Mouse (Mus musculus): ENCODE data around the gene Plekhn1. TPM values are rescaled to one million over a fixed set of nuclear protein-coding genes. Genes with fewer than 3 reads are reported as not detected.

Plekhn1 gene
- total and polyA plus RNA-seq, 3 experiments, result 11.8 to 20.0 TPM; not detected in 1

GRCm38 (mm10) chr4:156253043-156253442 is 18.4 kb upstream of the Plekhn1 start:
- Histone ChIP-seq H3K9ac (ENCODE audit: control insufficient read depth, low read depth, low read length, poor library complexity, severe bottlenecking) (peak overlapping the region; percentile 10; the same call in 1 of the 2 replicates), H3K4me3 (ENCODE audit: control insufficient read depth in 1 of 2, insufficient read depth in 1 of 2, low read depth in 2 of 2, low read length in 2 of 2) (no peak overlapping the region), H3K9me3 (replicated peaks; ENCODE audit: insufficient read depth, low read length) (no peaks in the 10 kb centered on the region), H3K27ac (ENCODE audit: control insufficient read depth, low read depth, low read length) (peak overlapping the region; percentile 42), H3K27me3 (ENCODE audit: control insufficient read depth in 1 of 2, insufficient read depth in 2 of 2, low read length in 2 of 2) (no peaks in the 10 kb centered on the region), H3K79me2 (ENCODE audit: control insufficient read depth, insufficient read depth, low read length, poor library complexity) (no peaks in the 10 kb centered on the region), H3K36me3 (ENCODE audit: control insufficient read depth in 1 of 2, insufficient read depth in 2 of 2, low read length in 2 of 2) (peaks cover 1 to 4% of the 10 kb centered on the region in 2 experiments; a peak in 2 of 4 replicates), H3K4me1 (ENCODE audit: control insufficient read depth in 1 of 2, insufficient read depth in 2 of 2, low read length in 2 of 2) (peaks cover 3 to 20% of the 10 kb centered on the region in 2 experiments; a peak in 3 of 4 replicates)
- DNase-seq (ENCODE audit: low read depth, low spot score), result peak; percentile 73
- TF ChIP-seq HCFC1 (IDR thresholded peaks at IDR 0.05; ENCODE audit: low read depth, low read length) (no peak), ELF1 (IDR thresholded peaks at IDR 0.05; ENCODE audit: low read depth, low read length) (no peak), RCOR1 (IDR thresholded peaks at IDR 0.05; ENCODE audit: low read depth, low read length) (no peak), TAL1 (IDR thresholded peaks at IDR 0.05; ENCODE audit: low read length) (peak; percentile 69), GABPA (IDR thresholded peaks at IDR 0.05; ENCODE audit: low read depth, low read length) (no peak), USF2 (IDR thresholded peaks at IDR 0.05; ENCODE audit: borderline replicate concordance in 1 of 2, insufficient read depth in 1 of 2, low read depth in 1 of 2, low read length in 2 of 2) (no peak), KAT2A (conservative IDR thresholded peaks at IDR 0.05; ENCODE audit: low read depth, low read length) (no peak), SIN3A (IDR thresholded peaks at IDR 0.05; ENCODE audit: low read length) (peak; percentile 50; the same call in 1 of the 2 replicates), MXI1 (IDR thresholded peaks at IDR 0.05; ENCODE audit: low read depth, low read length) (no peak), ZNF384 (IDR thresholded peaks at IDR 0.05; ENCODE audit: low read depth, low read length) (no peak), MAFK (IDR thresholded peaks at IDR 0.05; ENCODE audit: borderline replicate concordance, low read depth, low read length) (no peak), MEF2A (IDR thresholded peaks at IDR 0.05; ENCODE audit: extremely low read depth, insufficient replicate concordance, low read depth, low read length, poor library complexity, severe bottlenecking) (no peak), TBP (IDR thresholded peaks at IDR 0.05; ENCODE audit: low read depth, low read length) (0 out of 2 replicates have a peak, but pooled peaks have one; percentile 23), USF1 (IDR thresholded peaks at IDR 0.05; ENCODE audit: low read depth, low read length) (no peak), POLR2AphosphoS5 (IDR thresholded peaks at IDR 0.05; ENCODE audit: borderline replicate concordance, low read depth, low read length) (no peak), ETS1 (IDR thresholded peaks at IDR 0.05; ENCODE audit: low read depth, low read length) (peak; percentile 84), JUND (IDR thresholded peaks at IDR 0.05; ENCODE audit: low read depth, low read length) (no peak), NRF1 (IDR thresholded peaks at IDR 0.05; ENCODE audit: insufficient read depth, low read depth, low read length, poor library complexity, severe bottlenecking) (no peak), POLR2A (IDR thresholded peaks at IDR 0.05; ENCODE audit: control insufficient read depth in 1 of 2, insufficient read depth in 1 of 2, low read depth in 1 of 2, low read length in 2 of 2, poor library complexity in 1 of 2) (0 out of 4 replicates have a peak, but pooled peaks of 1 of the 2 experiments have one; percentile 26), MYC (IDR thresholded peaks at IDR 0.05; ENCODE audit: low read depth, low read length) (no peak), ZC3H11A (IDR thresholded peaks at IDR 0.05; ENCODE audit: low read depth, low read length) (no peak), MAZ (IDR thresholded peaks at IDR 0.05; ENCODE audit: low read depth, low read length) (no peak), GATA1 (IDR thresholded peaks at IDR 0.05; ENCODE audit: low read depth, low read length) (peak; percentile 90), BHLHE40 (IDR thresholded peaks at IDR 0.05; ENCODE audit: borderline replicate concordance, low read depth, low read length) (no peak), UBTF (IDR thresholded peaks at IDR 0.05; ENCODE audit: borderline replicate concordance, insufficient read depth, low read depth, low read length) (no peak), CTCF (IDR thresholded peaks at IDR 0.05 in 2 of 3, conservative IDR thresholded peaks at IDR 0.05 in 1 of 3; ENCODE audit: control insufficient read depth in 1 of 3, insufficient read depth in 1 of 3, low read depth in 2 of 3, low read length in 3 of 3, poor library complexity in 1 of 3, severe bottlenecking in 1 of 3) (no peak), EP300 (IDR thresholded peaks at IDR 0.05; ENCODE audit: low read depth in 1 of 2, low read length in 2 of 2) (peak; percentile 69 to 88; a peak in 3 of 4 replicates), MYB (IDR thresholded peaks at IDR 0.05; ENCODE audit: low read depth, low read length) (no peak), POLR2AphosphoS2 (IDR thresholded peaks at IDR 0.05; ENCODE audit: low read length) (peak; percentile 25; the same call in 1 of the 2 replicates), NELFE (IDR thresholded peaks at IDR 0.05; ENCODE audit: low read depth, low read length) (no peak; the same call in 1 of the 2 replicates), CHD1 (IDR thresholded peaks at IDR 0.05; ENCODE audit: low read depth, low read length) (no peak), MAX (IDR thresholded peaks at IDR 0.05; ENCODE audit: low read length) (no peak), CHD2 (IDR thresholded peaks at IDR 0.05; ENCODE audit: low read length) (no peak), ZMIZ1 (IDR thresholded peaks at IDR 0.05; ENCODE audit: low read depth, low read length) (0 out of 2 replicates have a peak, but pooled peaks have one; percentile 21), ZKSCAN1 (IDR thresholded peaks at IDR 0.05; ENCODE audit: low read depth, low read length) (no peak), SMC3 (IDR thresholded peaks at IDR 0.05; ENCODE audit: low read depth, low read length) (no peak), E2F4 (IDR thresholded peaks at IDR 0.05; ENCODE audit: borderline replicate concordance, low read depth, low read length) (no peak)

Data from MEL (cell line).